In the genomic region with DNA sequence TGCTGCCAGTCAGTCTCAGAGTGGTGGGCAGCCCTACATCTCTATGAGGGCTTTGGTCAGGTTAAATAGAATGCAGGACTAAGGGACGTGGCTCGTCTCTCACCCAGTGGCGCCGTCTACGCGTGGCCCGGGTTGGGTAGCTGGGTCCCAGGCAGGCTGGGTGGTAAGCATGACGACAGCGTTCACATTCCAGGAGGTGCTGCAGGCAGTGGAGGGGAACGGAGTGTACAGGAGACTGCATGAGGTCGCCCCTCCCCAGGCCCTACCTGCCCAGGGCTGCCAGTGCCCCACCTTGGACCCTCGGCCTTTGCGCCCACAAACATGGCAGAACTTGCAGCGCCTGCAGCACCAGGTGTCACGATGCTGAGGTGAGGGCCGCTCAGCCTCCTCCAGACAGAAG, we compare ENCODE assay signal across 15 mouse cellular contexts.
"Had no signal": no experiment of that assay in that cellular context is flagged by ENCODE, and none has a peak within 500 bp of the region (broad histone marks: within the 10 kb centered on the region; RNA-seq: fewer than 3 reads in every experiment).

No protein-coding gene starts in this region.

- H3K4me2 ChIP-seq: liver, embryonic 11.5 days; liver, embryonic 15.5 days; lung, embryonic 14.5 days; neural tube, embryonic 13.5 days had no signal

- H3K9ac ChIP-seq: liver, embryonic 15.5 days; lung, embryonic 14.5 days; neural tube, embryonic 13.5 days had no signal

- DNase-seq: kidney, adult 2 months; lung, embryonic 14.5 days; lung, postnatal 10 days; lung, postnatal 4 days; retina, postnatal 1 day; right cerebral cortex, postnatal 4 days; spleen, adult 18-20 months; thymus, postnatal 36 days had no signal

- H3K27me3 ChIP-seq: liver, embryonic 15.5 days; neural tube, embryonic 13.5 days had no signal

- H3K4me3 ChIP-seq: left cerebral cortex, adult 2 months; limb, embryonic 10.5 days; liver, embryonic 15.5 days; midbrain, embryonic 10.5 days; neural tube, embryonic 13.5 days had no signal

- H3K27ac ChIP-seq: left cerebral cortex, adult 2 months; limb, embryonic 10.5 days; liver, embryonic 15.5 days; midbrain, embryonic 10.5 days; neural tube, embryonic 13.5 days had no signal

- H3K9me3 ChIP-seq: limb, embryonic 10.5 days; liver, embryonic 15.5 days; midbrain, embryonic 10.5 days; neural tube, embryonic 13.5 days had no signal

- ATAC-seq: midbrain, embryonic 16.5 days had no signal
